Mouse (Mus musculus) neural tube, embryonic 11.5 days (tissue): ENCODE data around the gene Trim71. TPM values are rescaled to one million over a fixed set of nuclear protein-coding genes. Genes with fewer than 3 reads are reported as not detected.
A peak's percentile ranks its signal among the peaks of the same experiment; 100 is the strongest.

ENCODE experiments used
- ATAC-seq: fragments of 200-750 bp; cut with Nextera tagmentation; 2 replicates; pipeline ENCODE4 v1.8.0; 2017; ENCODE audit warnings: moderate number of reproducible peaks, mild to moderate bottlenecking, moderate TSS enrichment, moderate library complexity; ENCODE audit not compliant: insufficient read depth, low FRiP score, low TSS enrichment
- DNase-seq: peaks from one replicate; pipeline ENCODE4 v3.0.0-alpha.2; 2015; ENCODE audit warnings: low spot score
- H3K27ac ChIP-seq: fragments of 300-500 bp; sonication (generic); 2 replicates; pipeline ENCODE4 v1.5.1; 2014; ENCODE audit warnings: low read depth, mild to moderate bottlenecking, low read length
- H3K27me3 ChIP-seq: fragments of 300-500 bp; sonication (generic); 2 replicates; pipeline ENCODE4 v1.6.1; 2014; ENCODE audit warnings: mild to moderate bottlenecking, low read length, mixed read lengths; ENCODE audit not compliant: control insufficient read depth, insufficient read depth
- H3K36me3 ChIP-seq: fragments of 300-500 bp; sonication (generic); 2 replicates; pipeline ENCODE4 v1.6.1; 2014; ENCODE audit warnings: mild to moderate bottlenecking, low read length, moderate library complexity, mixed read lengths; ENCODE audit not compliant: control insufficient read depth, insufficient read depth
- H3K4me1 ChIP-seq: fragments of 300-500 bp; sonication (generic); 2 replicates; pipeline ENCODE4 v1.6.1; 2014; ENCODE audit warnings: low read length, mixed read lengths; ENCODE audit not compliant: control insufficient read depth, insufficient read depth
- H3K4me2 ChIP-seq: fragments of 300-500 bp; sonication (generic); 2 replicates; pipeline ENCODE4 v1.6.1; 2014; ENCODE audit warnings: low read depth, mild to moderate bottlenecking, moderate library complexity
- H3K4me3 ChIP-seq: fragments of 300-500 bp; sonication (generic); 2 replicates; pipeline ENCODE4 v1.5.1; 2014; ENCODE audit warnings: low read depth, low read length
- H3K9ac ChIP-seq: fragments of 300-500 bp; sonication (generic); 2 replicates; pipeline ENCODE4 v1.6.1; 2014; ENCODE audit warnings: mild to moderate bottlenecking, low read length
- H3K9me3 ChIP-seq: fragments of 300-500 bp; sonication (generic); 2 replicates; pipeline ENCODE4 v1.6.1; 2016; ENCODE audit warnings: low read length; ENCODE audit not compliant: control insufficient read depth
- WGBS: fragments of 180-500 bp; shearing (Covaris S2); extraction: QIAGEN DNeasy Blood & Tissue Kit; methylation state at CpG from one replicate; pipeline ENCODE4 v1.1.7; 2014; 5-methylcytosine and 5-hydroxymethylcytosine counted together
- polyA plus RNA-seq: library from polyadenylated mRNA; unstranded; fragments of >200 nt; fragmentation: Nextera tagmentation; extraction: Ambion mirVana; gene quantifications from 2 replicates; pipeline ENCODE4 v1.2.1, GENCODE M21; 2014

Gene Trim71
- polyA plus RNA-seq, 1 experiment from 2014 or later = 2.1 TPM

GRCm38 (mm10) chr9:114583812-114584182, 19.6 kb upstream of the Trim71 start:
- Histone ChIP-seq H3K27me3 (no peaks in the 10 kb centered on the region), H3K27ac (peak overlapping the region; percentile 62; the same call in 1 of the 2 replicates), H3K4me2 (peak overlapping the region; percentile 68), H3K4me1 (peaks cover 7% of the 10 kb centered on the region), H3K9ac (peak overlapping the region; percentile 43), H3K9me3 (no peaks in the 10 kb centered on the region), H3K36me3 (no peaks in the 10 kb centered on the region; the same call in 1 of the 2 replicates), H3K4me3 (peak overlapping the region; percentile 25)
- DNase-seq = peak; percentile 89
- peak; percentile 62 for ATAC-seq
- WGBS = 1% methylated on average over 23 of the region's 23 CpGs

- Histone ChIP-seq H3K4me3 (no peak overlapping the region), H3K27me3 (no peaks in the 10 kb centered on the region), H3K36me3 (no peaks in the 10 kb centered on the region), H3K9ac (no peak overlapping the region), H3K4me1 (no peaks in the 10 kb centered on the region), H3K9me3 (no peaks in the 10 kb centered on the region), H3K27ac (no peak overlapping the region), H3K4me2 (no peak overlapping the region)
- ATAC-seq (no peak), DNase-seq (no peak)
- 81% methylated on average over 11 of the region's 11 CpGs for WGBS
These were observed 14.5 kb upstream of the Trim71 start for GRCm38 (mm10) chr9:114578646-114579045.

GRCm38 (mm10) chr9:114576001-114576400, 11.8 kb upstream of the Trim71 start:
- Histone ChIP-seq H3K27me3 (no peaks in the 10 kb centered on the region), H3K4me2 (no peak overlapping the region), H3K36me3 (no peaks in the 10 kb centered on the region), H3K9me3 (no peaks in the 10 kb centered on the region), H3K4me1 (no peaks in the 10 kb centered on the region), H3K9ac (no peak overlapping the region), H3K4me3 (no peak overlapping the region), H3K27ac (no peak overlapping the region)
- ATAC-seq (no peak), DNase-seq (no peak)
- 89% methylated on average over 1 of the region's 1 CpGs for WGBS

GRCm38 (mm10) chr9:114573528-114573927, 9.4 kb upstream of the Trim71 start:
- no peaks in the 10 kb centered on the region for H3K9me3 ChIP-seq
- H3K27me3 ChIP-seq = no peaks in the 10 kb centered on the region
- H3K4me2 ChIP-seq = no peak overlapping the region
- ATAC-seq (no peak), DNase-seq (no peak)
- no peaks in the 10 kb centered on the region for H3K36me3 ChIP-seq
- WGBS = 63% methylated on average over 5 of the region's 5 CpGs
- no peaks in the 10 kb centered on the region for H3K4me1 ChIP-seq
- no peak overlapping the region for H3K27ac ChIP-seq
- H3K9ac ChIP-seq = no peak overlapping the region
- H3K4me3 ChIP-seq = no peak overlapping the region

- Histone ChIP-seq H3K4me1 (no peaks in the 10 kb centered on the region), H3K9me3 (no peaks in the 10 kb centered on the region), H3K9ac (no peak overlapping the region), H3K27ac (no peak overlapping the region), H3K4me2 (no peak overlapping the region), H3K27me3 (no peaks in the 10 kb centered on the region), H3K4me3 (no peak overlapping the region), H3K36me3 (no peaks in the 10 kb centered on the region)
- DNase-seq (no peak), ATAC-seq (no peak)
- 92% methylated on average over 5 of the region's 5 CpGs for WGBS
These were observed 4.7 kb upstream of the Trim71 start for GRCm38 (mm10) chr9:114568682-114569474.

GRCm38 (mm10) chr9:114564667-114565066, 498 bp upstream of the Trim71 start:
- 0% methylated on average over 10 of the region's 10 CpGs for WGBS
- Histone ChIP-seq H3K9ac (peak overlapping the region; percentile 95), H3K27me3 (no peaks in the 10 kb centered on the region), H3K4me1 (peaks cover 14% of the 10 kb centered on the region), H3K4me2 (peak overlapping the region; percentile 92), H3K9me3 (no peaks in the 10 kb centered on the region), H3K4me3 (peak overlapping the region; percentile 78), H3K27ac (peak overlapping the region; percentile 96), H3K36me3 (no peaks in the 10 kb centered on the region)
- DNase-seq = peak; percentile 45
- no peak for ATAC-seq

- Histone ChIP-seq H3K9ac (peak overlapping the region; percentile 95), H3K27ac (peak overlapping the region; percentile 96), H3K27me3 (no peaks in the 10 kb centered on the region), H3K9me3 (no peaks in the 10 kb centered on the region), H3K36me3 (no peaks in the 10 kb centered on the region), H3K4me1 (peaks cover 14% of the 10 kb centered on the region), H3K4me2 (peak overlapping the region; percentile 92), H3K4me3 (peak overlapping the region; percentile 78)
- ATAC-seq (peak; percentile 13; the same call in 1 of the 2 replicates), DNase-seq (peak; percentile 71)
- WGBS = under 1% methylated on average over 117 of the region's 122 CpGs
These were observed 1.0 kb downstream of the Trim71 start for GRCm38 (mm10) chr9:114562919-114563751.

- under 1% methylated on average over 91 of the region's 101 CpGs for WGBS
These were observed 1.9 kb downstream of the Trim71 start for GRCm38 (mm10) chr9:114562031-114562918.

More at GRCm38 (mm10) chr9:114562031-114562918, 1.9 kb downstream of the Trim71 start:
- Histone ChIP-seq H3K27ac (peak overlapping the region; percentile 96), H3K4me1 (peaks cover 14% of the 10 kb centered on the region), H3K4me3 (peak overlapping the region; percentile 78), H3K36me3 (no peaks in the 10 kb centered on the region), H3K4me2 (peak overlapping the region; percentile 92), H3K9me3 (no peaks in the 10 kb centered on the region), H3K9ac (peak overlapping the region; percentile 95), H3K27me3 (no peaks in the 10 kb centered on the region)
- peak; percentile 62 for DNase-seq
- ATAC-seq = peak; percentile 22; the same call in 1 of the 2 replicates
